Mouse (Mus musculus): ENCODE measurements around the gene Atg14. TPM values are rescaled to one million over a fixed set of nuclear protein-coding genes. Genes with fewer than 3 reads are reported as not detected.

The Atg14 gene
- polyA plus RNA-seq, 1 experiment from 2014 or later: 19.1 TPM

GRCm38 (mm10) chr14:47508035-47508434, 62.4 kb downstream of the Atg14 start:
- ATAC-seq (ENCODE audit: insufficient read depth, low FRiP score, low TSS enrichment) (no peak), DNase-seq (ENCODE audit: low spot score) (no peak)
- no peak overlapping the region for H3K27ac ChIP-seq (ENCODE audit: low read depth, low read length)
- no peaks in the 10 kb centered on the region for H3K9me3 ChIP-seq (ENCODE audit: control insufficient read depth, low read length)
- H3K36me3 ChIP-seq (ENCODE audit: control insufficient read depth, insufficient read depth, low read length): no peaks in the 10 kb centered on the region
- H3K9ac ChIP-seq (ENCODE audit: low read length): no peak overlapping the region
- no peak overlapping the region for H3K4me3 ChIP-seq (ENCODE audit: low read depth, low read length)
- H3K27me3 ChIP-seq (ENCODE audit: control insufficient read depth, insufficient read depth, low read length): no peaks in the 10 kb centered on the region
- H3K4me1 ChIP-seq (ENCODE audit: control insufficient read depth, insufficient read depth, low read length): no peaks in the 10 kb centered on the region
- H3K4me2 ChIP-seq (ENCODE audit: low read depth): no peak overlapping the region

- no peak for ATAC-seq (ENCODE audit: insufficient read depth, low FRiP score, low TSS enrichment)
- H3K4me2 ChIP-seq (ENCODE audit: low read depth): no peak overlapping the region
- 93% methylated on average over 5 of the region's 5 CpGs for WGBS
- no peaks in the 10 kb centered on the region for H3K9me3 ChIP-seq (ENCODE audit: control insufficient read depth, low read length)
- H3K27ac ChIP-seq (ENCODE audit: low read depth, low read length): no peak overlapping the region
- H3K4me3 ChIP-seq (ENCODE audit: low read depth, low read length): no peak overlapping the region
- H3K36me3 ChIP-seq (ENCODE audit: control insufficient read depth, insufficient read depth, low read length): no peaks in the 10 kb centered on the region
- no peaks in the 10 kb centered on the region for H3K27me3 ChIP-seq (ENCODE audit: control insufficient read depth, insufficient read depth, low read length)
- H3K4me1 ChIP-seq (ENCODE audit: control insufficient read depth, insufficient read depth, low read length): no peaks in the 10 kb centered on the region
- DNase-seq (ENCODE audit: low spot score): no peak
- H3K9ac ChIP-seq (ENCODE audit: low read length): no peak overlapping the region
Observed at GRCm38 (mm10) chr14:47506676-47507075, 63.8 kb downstream of the Atg14 start.

- Histone ChIP-seq H3K9me3 (ENCODE audit: control insufficient read depth, low read length) (no peaks in the 10 kb centered on the region), H3K9ac (ENCODE audit: low read length) (no peak overlapping the region), H3K4me1 (ENCODE audit: control insufficient read depth, insufficient read depth, low read length) (no peaks in the 10 kb centered on the region), H3K27ac (ENCODE audit: low read depth, low read length) (no peak overlapping the region), H3K4me2 (ENCODE audit: low read depth) (no peak overlapping the region), H3K27me3 (ENCODE audit: control insufficient read depth, insufficient read depth, low read length) (no peaks in the 10 kb centered on the region), H3K4me3 (ENCODE audit: low read depth, low read length) (no peak overlapping the region), H3K36me3 (ENCODE audit: control insufficient read depth, insufficient read depth, low read length) (no peaks in the 10 kb centered on the region)
- ATAC-seq (ENCODE audit: insufficient read depth, low FRiP score, low TSS enrichment): no peak
- 92% methylated on average over 3 of the region's 3 CpGs for WGBS
- DNase-seq (ENCODE audit: low spot score): no peak
Observed at GRCm38 (mm10) chr14:47504036-47504435, 66.4 kb downstream of the Atg14 start.

- ATAC-seq (ENCODE audit: insufficient read depth, low FRiP score, low TSS enrichment): no peak
Observed at GRCm38 (mm10) chr14:47498632-47499031, 71.8 kb downstream of the Atg14 start.

GRCm38 (mm10) chr14:47497166-47497565, 73.3 kb downstream of the Atg14 start:
- no peak for DNase-seq (ENCODE audit: low spot score)
- 83% methylated on average over 3 of the region's 3 CpGs for WGBS
- H3K4me2 ChIP-seq (ENCODE audit: low read depth): no peak overlapping the region

More at GRCm38 (mm10) chr14:47498632-47499031, 71.8 kb downstream of the Atg14 start:
- Histone ChIP-seq H3K36me3 (ENCODE audit: control insufficient read depth, insufficient read depth, low read length) (no peaks in the 10 kb centered on the region), H3K4me3 (ENCODE audit: low read depth, low read length) (no peak overlapping the region), H3K27ac (ENCODE audit: low read depth, low read length) (no peak overlapping the region), H3K27me3 (ENCODE audit: control insufficient read depth, insufficient read depth, low read length) (no peaks in the 10 kb centered on the region), H3K4me1 (ENCODE audit: control insufficient read depth, insufficient read depth, low read length) (no peaks in the 10 kb centered on the region), H3K9ac (ENCODE audit: low read length) (no peak overlapping the region), H3K9me3 (ENCODE audit: control insufficient read depth, low read length) (no peaks in the 10 kb centered on the region), H3K4me2 (ENCODE audit: low read depth) (no peak overlapping the region)
- 75% methylated on average over 5 of the region's 5 CpGs for WGBS
- no peak for DNase-seq (ENCODE audit: low spot score)

GRCm38 (mm10) chr14:47495951-47496350, 74.5 kb downstream of the Atg14 start:
- Histone ChIP-seq H3K4me1 (ENCODE audit: control insufficient read depth, insufficient read depth, low read length) (no peaks in the 10 kb centered on the region), H3K36me3 (ENCODE audit: control insufficient read depth, insufficient read depth, low read length) (no peaks in the 10 kb centered on the region)

More at GRCm38 (mm10) chr14:47497166-47497565, 73.3 kb downstream of the Atg14 start:
- H3K27me3 ChIP-seq (ENCODE audit: control insufficient read depth, insufficient read depth, low read length): no peaks in the 10 kb centered on the region
- H3K9me3 ChIP-seq (ENCODE audit: control insufficient read depth, low read length): no peaks in the 10 kb centered on the region
- no peak overlapping the region for H3K4me3 ChIP-seq (ENCODE audit: low read depth, low read length)
- no peaks in the 10 kb centered on the region for H3K4me1 ChIP-seq (ENCODE audit: control insufficient read depth, insufficient read depth, low read length)
- H3K27ac ChIP-seq (ENCODE audit: low read depth, low read length): no peak overlapping the region
- no peaks in the 10 kb centered on the region for H3K36me3 ChIP-seq (ENCODE audit: control insufficient read depth, insufficient read depth, low read length)
- H3K9ac ChIP-seq (ENCODE audit: low read length): no peak overlapping the region
- no peak for ATAC-seq (ENCODE audit: insufficient read depth, low FRiP score, low TSS enrichment)

GRCm38 (mm10) chr14:47493592-47494361, 76.7 kb downstream of the Atg14 start:
- no peak for DNase-seq (ENCODE audit: low spot score)
- Histone ChIP-seq H3K9me3 (ENCODE audit: control insufficient read depth, low read length) (no peaks in the 10 kb centered on the region), H3K4me3 (ENCODE audit: low read depth, low read length) (no peak overlapping the region), H3K27me3 (ENCODE audit: control insufficient read depth, insufficient read depth, low read length) (no peaks in the 10 kb centered on the region), H3K9ac (ENCODE audit: low read length) (no peak overlapping the region), H3K4me1 (ENCODE audit: control insufficient read depth, insufficient read depth, low read length) (no peaks in the 10 kb centered on the region), H3K27ac (ENCODE audit: low read depth, low read length) (no peak overlapping the region), H3K4me2 (ENCODE audit: low read depth) (no peak overlapping the region), H3K36me3 (ENCODE audit: control insufficient read depth, insufficient read depth, low read length) (no peaks in the 10 kb centered on the region)
- WGBS: 94% methylated on average over 2 of the region's 2 CpGs
- ATAC-seq (ENCODE audit: insufficient read depth, low FRiP score, low TSS enrichment): no peak

More at GRCm38 (mm10) chr14:47495951-47496350, 74.5 kb downstream of the Atg14 start:
- DNase-seq (ENCODE audit: low spot score) (no peak), ATAC-seq (ENCODE audit: insufficient read depth, low FRiP score, low TSS enrichment) (no peak)
- no peak overlapping the region for H3K27ac ChIP-seq (ENCODE audit: low read depth, low read length)
- no peak overlapping the region for H3K4me3 ChIP-seq (ENCODE audit: low read depth, low read length)
- 93% methylated on average over 3 of the region's 3 CpGs for WGBS
- no peak overlapping the region for H3K9ac ChIP-seq (ENCODE audit: low read length)
- no peaks in the 10 kb centered on the region for H3K27me3 ChIP-seq (ENCODE audit: control insufficient read depth, insufficient read depth, low read length)
- H3K4me2 ChIP-seq (ENCODE audit: low read depth): no peak overlapping the region
- H3K9me3 ChIP-seq (ENCODE audit: control insufficient read depth, low read length): no peaks in the 10 kb centered on the region

Other genes starting within 250 kb of the Atg14 start
- gene Lgals3, start 202.9 kb downstream of the Atg14 start, polyA plus RNA-seq (2014; fragmentation: Nextera tagmentation; extraction: Ambion mirVana): 1.1 and 1.2 TPM in 2 replicates
- 55.3 and 56.2 TPM in 2 replicates for gene Dlgap5, start 152.2 kb downstream of the Atg14 start, polyA plus RNA-seq (2014; fragmentation: Nextera tagmentation; extraction: Ambion mirVana)
- gene Fbxo34, start 120.2 kb downstream of the Atg14 start, polyA plus RNA-seq (2014; fragmentation: Nextera tagmentation; extraction: Ambion mirVana): 22.9 and 25.8 TPM in 2 replicates
- gene Ktn1, start 77.8 kb upstream of the Atg14 start, polyA plus RNA-seq (2014; fragmentation: Nextera tagmentation; extraction: Ambion mirVana): 79.5 and 88.6 TPM in 2 replicates